Mouse (Mus musculus) gastrocnemius, adult 18-20 months (tissue): ENCODE data around the gene Hras. TPM values are rescaled to one million over a fixed set of nuclear protein-coding genes. Genes with fewer than 3 reads are reported as not detected.

Experiments
- DNase-seq: peaks from one replicate; pipeline ENCODE4 v3.0.0; 2021; ENCODE audit warnings: low spot score
- total RNA-seq, 2 experiments: library from RNA; stranded (reverse); gene quantifications; 2 replicates each; pipeline ENCODE4 v1.2.3; 2021

Hras gene
- total RNA-seq, 2 experiments from 2014 or later = 109 to 117 TPM

DNA sequence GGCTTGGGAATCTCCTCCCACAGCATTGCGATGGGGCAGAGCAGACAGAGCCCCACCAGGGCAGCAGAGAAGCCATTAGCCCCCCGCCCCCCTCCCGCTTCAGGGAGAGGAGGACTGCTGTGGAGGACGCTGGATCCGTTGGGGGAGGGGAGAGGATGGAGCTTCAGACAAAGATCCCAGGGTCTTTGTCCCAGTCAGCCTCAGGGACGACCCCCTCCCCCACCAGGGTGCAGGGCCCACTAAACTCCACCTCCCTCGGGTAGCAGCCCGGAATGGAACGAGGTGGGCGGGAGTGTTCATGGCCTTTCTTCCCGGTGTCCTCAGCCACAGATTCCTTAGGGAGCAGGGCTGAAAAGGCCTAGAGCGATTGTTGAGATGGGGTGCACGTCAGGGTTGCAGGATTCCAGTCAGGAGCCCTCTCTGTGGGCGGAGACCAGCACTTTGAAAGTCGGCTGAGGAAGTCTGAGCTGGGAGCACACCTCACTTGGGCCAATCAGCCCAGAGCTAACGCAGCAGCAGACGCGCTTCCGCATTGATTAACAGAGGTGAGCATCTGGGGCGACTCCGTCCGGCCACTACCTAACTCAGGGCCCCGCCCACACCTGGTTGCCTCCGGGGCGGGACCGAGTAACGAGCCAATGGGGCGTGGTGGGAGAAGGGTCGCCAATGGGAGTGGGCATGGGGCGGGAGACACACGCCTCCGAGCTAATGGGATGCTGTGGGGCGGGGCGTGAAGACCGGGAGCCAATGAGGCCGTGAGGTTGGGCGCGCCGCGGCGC lies 21.5 kb upstream of the Hras start, which contains the start of gene Rassf7:
Rassf7 (plus strand) TSS at position 760 of the 779 bp plus-strand sequence.
- peak; percentile 85 for DNase-seq

- no peak for DNase-seq
These were observed 20.5 kb upstream of the Hras start for GRCm38 (mm10) chr7:141214310-141214709.

GRCm38 (mm10) chr7:141213605-141214235 lies 19.9 kb upstream of the Hras start, which contains the start of gene Lmntd2:
Gene Lmntd2, minus strand, starts transcription at chr7:141214080.
- no peak for DNase-seq

GRCm38 (mm10) chr7:141213133-141213532 lies 19.3 kb upstream of the Hras start:
- DNase-seq = no peak

GRCm38 (mm10) chr7:141210606-141211131 lies 16.9 kb upstream of the Hras start:
- DNase-seq = no peak

- no peak for DNase-seq
These were observed 16.3 kb upstream of the Hras start for GRCm38 (mm10) chr7:141210137-141210536.

DNA sequence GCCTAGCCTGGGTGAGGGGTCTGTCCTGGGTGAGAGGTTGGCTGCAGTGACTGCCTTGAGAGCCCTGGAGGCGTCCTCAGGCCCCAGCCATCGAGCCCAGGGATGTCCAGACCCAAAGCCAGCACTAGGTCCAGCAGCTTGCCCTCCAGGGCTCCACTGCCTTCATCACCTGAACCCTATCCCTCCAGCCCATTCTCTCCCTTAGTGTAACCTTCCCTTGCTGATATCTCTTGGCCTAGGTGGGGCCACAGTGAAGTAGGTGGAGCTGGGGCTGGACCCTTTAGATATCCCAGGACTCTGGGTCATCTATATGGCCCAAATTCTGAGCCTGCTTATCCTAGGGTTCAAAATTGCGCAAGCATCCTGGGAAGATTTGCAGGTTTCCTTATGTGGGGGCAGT lies 15.7 kb upstream of the Hras start:
- no peak for DNase-seq

- no peak for DNase-seq
These were observed 12.6 kb upstream of the Hras start for GRCm38 (mm10) chr7:141206182-141206937.

DNA sequence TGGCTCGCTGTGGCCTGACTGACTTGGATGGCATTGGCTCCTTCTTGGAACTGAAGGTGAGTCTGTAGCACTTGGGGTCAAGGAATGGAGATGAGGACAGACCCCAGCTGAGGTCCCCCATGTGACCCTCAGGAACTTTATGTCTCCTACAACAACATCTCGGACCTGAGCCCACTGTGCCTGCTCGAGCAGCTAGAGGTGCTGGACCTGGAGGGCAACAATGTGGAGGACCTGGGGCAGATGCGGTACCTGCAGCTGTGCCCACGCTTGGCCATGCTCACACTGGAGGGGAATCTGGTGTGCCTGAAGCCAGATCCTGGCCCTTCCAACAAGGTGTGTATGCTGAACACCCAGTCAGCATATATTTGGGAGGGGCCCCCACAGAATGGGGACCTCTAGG lies 11.7 kb upstream of the Hras start:
- DNase-seq = no peak

- DNase-seq = no peak
These were observed 10.7 kb upstream of the Hras start for GRCm38 (mm10) chr7:141204546-141204945.

GRCm38 (mm10) chr7:141198121-141198520 lies 4.3 kb upstream of the Hras start:
- DNase-seq = no peak

- DNase-seq = no peak
These were observed 2.9 kb upstream of the Hras start for GRCm38 (mm10) chr7:141196619-141197282.

GRCm38 (mm10) chr7:141195754-141196153 lies 1.9 kb upstream of the Hras start:
- no peak for DNase-seq

DNA sequence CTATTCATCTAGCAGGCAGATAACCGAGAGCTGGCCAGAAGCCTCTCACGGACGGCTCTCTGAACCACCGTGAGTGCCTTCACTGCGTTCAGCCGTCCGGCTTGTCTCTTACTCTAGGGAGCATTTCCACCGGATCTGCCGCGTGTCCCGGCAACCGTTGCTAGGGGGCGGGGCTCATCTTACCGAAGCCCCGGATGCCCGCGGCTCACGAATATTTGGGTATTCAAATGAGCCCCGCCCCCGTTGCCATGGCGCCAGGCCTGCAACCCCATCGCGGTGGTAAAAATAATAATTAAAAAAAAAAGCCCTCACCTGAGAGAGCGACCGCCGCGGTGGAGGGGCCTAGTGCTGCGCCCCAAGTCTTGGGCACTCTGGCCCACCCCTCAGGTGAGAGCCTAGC lies 1.0 kb upstream of the Hras start:
- peak; percentile 79 for DNase-seq

DNA sequence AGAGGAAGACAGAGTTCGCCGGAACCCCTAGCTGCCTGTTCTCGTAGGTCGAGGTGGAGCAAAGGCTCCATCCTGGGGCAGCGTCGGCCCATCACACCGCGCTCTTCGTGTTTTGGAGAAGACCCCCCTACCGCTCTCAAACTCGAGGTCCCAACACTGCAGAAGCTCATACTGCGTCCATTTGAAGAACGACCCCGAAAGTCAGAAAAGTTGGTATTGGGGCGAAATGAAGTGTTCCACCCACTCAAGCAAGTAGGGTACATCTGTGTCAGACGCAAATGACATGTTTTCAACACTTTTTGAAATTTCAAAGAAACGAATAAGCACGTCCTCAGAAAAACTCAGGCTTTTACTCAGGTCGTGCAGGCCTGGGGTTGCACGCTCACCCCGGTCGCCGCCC lies 604 bp upstream of the Hras start:
- DNase-seq = no peak

- no peak for DNase-seq
These were observed 403 bp downstream of the Hras start for GRCm38 (mm10) chr7:141193348-141193856.

- peak; percentile 27 for DNase-seq
These were observed 943 bp downstream of the Hras start for GRCm38 (mm10) chr7:141192776-141193347.

GRCm38 (mm10) chr7:141191796-141192685 lies 1.8 kb downstream of the Hras start:
- no peak for DNase-seq

DNA sequence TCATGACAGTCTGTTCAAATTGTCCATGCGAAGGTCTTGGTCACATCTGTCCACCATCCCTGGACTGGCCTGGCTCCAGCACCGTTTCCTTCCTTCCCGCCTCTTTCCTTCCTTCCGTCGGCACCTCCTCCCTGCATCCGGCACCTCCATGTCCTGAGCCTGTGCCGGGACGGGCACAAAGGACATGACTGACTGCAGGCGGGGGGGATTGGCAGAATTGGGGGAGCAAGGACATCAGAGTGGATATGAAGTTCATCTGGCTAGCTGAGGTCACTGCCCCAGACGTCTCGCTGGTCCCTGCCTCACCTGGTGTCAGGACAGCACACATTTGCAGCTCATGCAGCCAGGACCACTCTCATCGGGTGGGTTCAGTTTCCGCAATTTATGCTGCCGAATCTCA lies 2.8 kb downstream of the Hras start:
- no peak for DNase-seq

- no peak for DNase-seq
These were observed 3.6 kb downstream of the Hras start for GRCm38 (mm10) chr7:141190220-141190619.
